Mouse (Mus musculus): ENCODE data around the gene Gcdh. TPM values are rescaled to one million over a fixed set of nuclear protein-coding genes. Genes with fewer than 3 reads are reported as not detected.

Gene Gcdh
- polyA plus RNA-seq, 1 experiment from 2014 or later: 35.7 TPM

DNA sequence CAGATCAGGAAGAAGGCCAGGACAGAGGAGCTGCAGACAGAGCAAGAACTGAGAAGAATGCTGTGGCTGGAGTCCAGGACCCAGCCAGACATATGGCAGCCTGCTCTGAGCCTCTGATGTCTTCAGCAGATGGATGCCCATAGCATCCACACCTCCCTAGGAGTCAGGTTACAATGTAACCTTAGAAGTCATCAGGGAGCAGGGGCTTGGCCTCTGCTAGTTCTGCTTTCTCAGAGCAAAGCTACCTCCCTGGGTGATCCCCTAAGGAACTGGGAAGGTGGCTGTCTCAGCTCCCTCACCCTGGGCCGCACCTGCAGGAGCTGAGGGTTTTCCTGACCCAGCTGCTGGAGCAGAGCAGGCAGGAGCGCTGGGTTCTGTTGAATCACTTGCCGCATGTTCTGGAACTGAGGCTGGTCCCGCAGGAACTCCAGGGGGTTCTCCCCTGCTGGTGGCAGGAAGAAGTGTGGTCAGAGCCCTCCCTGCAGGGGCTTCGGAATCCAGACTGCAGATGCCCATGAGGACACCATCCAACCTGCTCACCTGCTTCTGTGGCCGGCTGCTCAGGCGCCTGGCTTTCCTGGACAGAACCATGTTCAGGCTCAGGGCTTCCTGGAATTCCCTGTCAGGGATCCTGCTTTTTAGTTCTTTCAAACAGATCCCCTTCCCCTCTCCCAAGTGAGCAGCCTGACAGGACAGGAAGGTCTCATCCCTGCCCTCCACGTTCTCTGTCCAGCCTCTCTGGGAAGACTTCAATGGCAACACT, 56.4 kb downstream of the Gcdh start:
- no peaks in the 10 kb centered on the region for H3K9me3 ChIP-seq (ENCODE audit: control insufficient read depth, low read length)
- peaks cover 63% of the 10 kb centered on the region for H3K36me3 ChIP-seq (ENCODE audit: control insufficient read depth, insufficient read depth, low read length)
- no peak overlapping the region for H3K4me2 ChIP-seq (ENCODE audit: low read length)
- DNase-seq (ENCODE audit: low spot score) (peak; percentile 50), ATAC-seq (replicated peaks; ENCODE audit: low FRiP score, low TSS enrichment, low read depth) (no peak)
- 30% methylated on average over 8 of the region's 8 CpGs for WGBS
- H3K27ac ChIP-seq (ENCODE audit: low read depth): no peak overlapping the region
- H3K9ac ChIP-seq (ENCODE audit: low read length): no peak overlapping the region
- H3K4me1 ChIP-seq (replicated peaks; ENCODE audit: control insufficient read depth, insufficient read depth, low read length): peaks cover 27% of the 10 kb centered on the region
- H3K27me3 ChIP-seq (replicated peaks; ENCODE audit: control insufficient read depth, insufficient read depth, low read length): no peaks in the 10 kb centered on the region
- H3K4me3 ChIP-seq (ENCODE audit: low read depth, low read length): no peak overlapping the region

Small RNA genes within 50 kb of the gene (microRNA-seq; reads per million reads assigned to microRNA genes)
- gene Gm24197 (not detected), gene Mir7069 (2.5 reads per million, percentile 26 among the genes with 10 or more reads in this experiment)

Other genes starting within 250 kb of the Gcdh start
- 73.2 and 75.5 TPM in 2 replicates for gene Ier2, start 231.1 kb downstream of the Gcdh start, polyA plus RNA-seq (2014; fragmentation: Nextera tagmentation; extraction: Ambion mirVana)
- 85.9 and 87.0 TPM in 2 replicates for gene Trmt1, start 207.6 kb downstream of the Gcdh start, polyA plus RNA-seq (2014; fragmentation: Nextera tagmentation; extraction: Ambion mirVana)
- gene Nacc1, start 206.1 kb downstream of the Gcdh start, polyA plus RNA-seq (2014; fragmentation: Nextera tagmentation; extraction: Ambion mirVana): 23.7 and 25.0 TPM in 2 replicates
- gene Lyl1, start 192.5 kb downstream of the Gcdh start, polyA plus RNA-seq (2014; fragmentation: Nextera tagmentation; extraction: Ambion mirVana): 4.3 and 5.2 TPM in 2 replicates
- gene G430095P16Rik, start 170.9 kb downstream of the Gcdh start, polyA plus RNA-seq (2014; fragmentation: Nextera tagmentation; extraction: Ambion mirVana): 3.3 and 4.1 TPM in 2 replicates
- 12.8 and 14.4 TPM in 2 replicates for gene Nfix, start 93.6 kb downstream of the Gcdh start, polyA plus RNA-seq (2014; fragmentation: Nextera tagmentation; extraction: Ambion mirVana)
- gene Dand5, start 71.1 kb downstream of the Gcdh start, polyA plus RNA-seq (2014; fragmentation: Nextera tagmentation; extraction: Ambion mirVana): 5.2 and 5.4 TPM in 2 replicates
- 57.8 and 60.8 TPM in 2 replicates for gene Gadd45gip1, start 62.4 kb downstream of the Gcdh start, polyA plus RNA-seq (2014; fragmentation: Nextera tagmentation; extraction: Ambion mirVana)
- gene Rad23a, start 53.3 kb downstream of the Gcdh start, polyA plus RNA-seq (2014; fragmentation: Nextera tagmentation; extraction: Ambion mirVana): 126 and 129 TPM in 2 replicates
- 721 and 823 TPM in 2 replicates for gene Calr, start 47.0 kb downstream of the Gcdh start, polyA plus RNA-seq (2014; fragmentation: Nextera tagmentation; extraction: Ambion mirVana)
- gene Farsa, start 36.9 kb downstream of the Gcdh start, polyA plus RNA-seq (2014; fragmentation: Nextera tagmentation; extraction: Ambion mirVana): 89.0 TPM in 2 replicates
- 67.9 and 68.9 TPM in 2 replicates for gene Syce2, start 21.8 kb downstream of the Gcdh start, polyA plus RNA-seq (2014; fragmentation: Nextera tagmentation; extraction: Ambion mirVana)
- gene Klf1, start 8.0 kb upstream of the Gcdh start, polyA plus RNA-seq (2014; fragmentation: Nextera tagmentation; extraction: Ambion mirVana): 0.77 and 1.8 TPM in 2 replicates
- 8.3 and 8.6 TPM in 2 replicates for gene Dnase2a, start 14.6 kb upstream of the Gcdh start, polyA plus RNA-seq (2014; fragmentation: Nextera tagmentation; extraction: Ambion mirVana)
- gene Mast1, start 43.4 kb upstream of the Gcdh start, polyA plus RNA-seq (2014; fragmentation: Nextera tagmentation; extraction: Ambion mirVana): 2.3 and 2.6 TPM in 2 replicates
- 0.09 TPM in 1 of 2 replicates, not detected in the other for gene Rtbdn, start 53.1 kb upstream of the Gcdh start, polyA plus RNA-seq (2014; fragmentation: Nextera tagmentation; extraction: Ambion mirVana)
- gene Gm49661, start 75.5 kb upstream of the Gcdh start, polyA plus RNA-seq (2014; fragmentation: Nextera tagmentation; extraction: Ambion mirVana): not detected in 2 replicates
- 771 and 821 TPM in 2 replicates for gene Prdx2, start 75.7 kb upstream of the Gcdh start, polyA plus RNA-seq (2014; fragmentation: Nextera tagmentation; extraction: Ambion mirVana)
- 132 and 141 TPM in 2 replicates for gene Rnaseh2a, start 75.8 kb upstream of the Gcdh start, polyA plus RNA-seq (2014; fragmentation: Nextera tagmentation; extraction: Ambion mirVana)
- 14.4 and 17.2 TPM in 2 replicates for gene Junb, start 84.8 kb upstream of the Gcdh start, polyA plus RNA-seq (2014; fragmentation: Nextera tagmentation; extraction: Ambion mirVana)
- gene Hook2, start 96.7 kb upstream of the Gcdh start, polyA plus RNA-seq (2014; fragmentation: Nextera tagmentation; extraction: Ambion mirVana): 36.0 and 40.7 TPM in 2 replicates
- gene Best2, start 120.6 kb upstream of the Gcdh start, polyA plus RNA-seq (2014; fragmentation: Nextera tagmentation; extraction: Ambion mirVana): not detected in 2 replicates
- gene Asna1, start 131.4 kb upstream of the Gcdh start, polyA plus RNA-seq (2014; fragmentation: Nextera tagmentation; extraction: Ambion mirVana): 95.9 and 105 TPM in 2 replicates
- gene Trir, start 132.9 kb upstream of the Gcdh start, polyA plus RNA-seq (2014; fragmentation: Nextera tagmentation; extraction: Ambion mirVana): 115 and 143 TPM in 2 replicates
- 15.5 and 15.7 TPM in 2 replicates for gene Tnpo2, start 143.0 kb upstream of the Gcdh start, polyA plus RNA-seq (2014; fragmentation: Nextera tagmentation; extraction: Ambion mirVana)
- gene Fbxw9, start 166.1 kb upstream of the Gcdh start, polyA plus RNA-seq (2014; fragmentation: Nextera tagmentation; extraction: Ambion mirVana): 26.2 and 26.9 TPM in 2 replicates
- 0.71 TPM in 1 of 2 replicates, not detected in the other for gene Gm5741, start 174.1 kb upstream of the Gcdh start, polyA plus RNA-seq (2014; fragmentation: Nextera tagmentation; extraction: Ambion mirVana)
- gene Dhps, start 177.8 kb upstream of the Gcdh start, polyA plus RNA-seq (2014; fragmentation: Nextera tagmentation; extraction: Ambion mirVana): 63.8 and 67.5 TPM in 2 replicates
- gene Wdr83os, start 186.8 kb upstream of the Gcdh start, polyA plus RNA-seq (2014; fragmentation: Nextera tagmentation; extraction: Ambion mirVana): 142 and 156 TPM in 2 replicates
- 43.2 and 44.2 TPM in 2 replicates for gene Wdr83, start 187.4 kb upstream of the Gcdh start, polyA plus RNA-seq (2014; fragmentation: Nextera tagmentation; extraction: Ambion mirVana)
- 41.7 and 46.7 TPM in 2 replicates for gene Man2b1, start 189.3 kb upstream of the Gcdh start, polyA plus RNA-seq (2014; fragmentation: Nextera tagmentation; extraction: Ambion mirVana)
- gene Zfp791, start 229.2 kb upstream of the Gcdh start, polyA plus RNA-seq (2014; fragmentation: Nextera tagmentation; extraction: Ambion mirVana): 2.2 and 2.3 TPM in 2 replicates

Measured in intestine, embryonic 14.5 days (tissue).